Mouse (Mus musculus) liver, postnatal 0 days (tissue): ENCODE results near the gene Socs4.

Source experiments
- CTCF ChIP-seq: sonication (generic); IDR thresholded peaks from 2 replicates; pipeline ENCODE4 v1.5.1; 2016; ENCODE audit warnings: antibody characterized with exemption, low read depth
- EP300 ChIP-seq: IDR thresholded peaks from 2 replicates; pipeline ENCODE4 v1.6.1; 2016; ENCODE audit warnings: antibody characterized with exemption, low read depth, mild to moderate bottlenecking

DNA sequence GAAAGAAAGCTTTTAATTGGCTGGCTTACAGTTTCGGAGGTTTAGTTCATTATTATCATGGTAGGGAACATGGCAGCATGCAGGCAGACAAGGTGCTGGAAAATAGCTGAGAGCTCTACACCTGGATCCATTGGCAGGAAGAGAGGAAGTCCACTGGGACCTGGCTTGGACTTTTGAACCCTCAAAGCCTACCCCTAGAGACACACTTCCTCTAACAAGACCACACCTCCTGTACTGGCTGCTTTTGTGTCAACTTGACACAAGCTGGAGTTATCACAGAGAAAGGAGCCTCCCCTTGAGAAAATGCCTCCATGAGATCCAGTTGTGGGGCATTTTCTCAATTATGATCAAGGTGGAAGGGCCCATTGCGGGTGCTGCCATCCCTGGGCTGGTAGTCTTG lies 8.5 kb downstream of the Socs4 start:
- TF ChIP-seq CTCF (no peak), EP300 (no peak)
